ENCODE assay signal across 13 mouse cellular contexts in genomic region chr2:41359451-41359850, GRCm38 (mm10).
"Had no signal": no experiment of that assay in that cellular context is flagged by ENCODE, and none has a peak within 500 bp of the region (broad histone marks: within the 10 kb centered on the region; RNA-seq: fewer than 3 reads in every experiment).

No protein-coding gene starts in this region.

- H3K4me1 ChIP-seq: limb, embryonic 10.5 days; liver, embryonic 15.5 days; midbrain, embryonic 10.5 days; neural tube, embryonic 15.5 days had no signal

- H3K27me3 ChIP-seq: liver, embryonic 15.5 days; neural tube, embryonic 15.5 days had no signal

- H3K4me3 ChIP-seq: limb, embryonic 10.5 days; liver, embryonic 15.5 days; midbrain, embryonic 10.5 days; myocyte; neural tube, embryonic 15.5 days had no signal

- H3K36me3 ChIP-seq: limb, embryonic 10.5 days; liver, embryonic 15.5 days; midbrain, embryonic 10.5 days; neural tube, embryonic 15.5 days had no signal

- H3K9ac ChIP-seq: liver, embryonic 15.5 days; neural tube, embryonic 15.5 days had no signal

- DNase-seq: kidney, postnatal 14 days; lung, adult 2 months; lung, postnatal 4 days; midbrain, embryonic 14.5 days; right cerebral cortex, adult 18-20 months; right cerebral cortex, postnatal 25 days; thymus, postnatal 4 days had no signal

- H3K27ac ChIP-seq: limb, embryonic 10.5 days; liver, embryonic 15.5 days; midbrain, embryonic 10.5 days; neural tube, embryonic 15.5 days; stomach, postnatal 0 days had no signal
